Mouse (Mus musculus) hindbrain, postnatal 0 days (tissue): ENCODE results near the gene Dkk3. TPM values are rescaled to one million over a fixed set of nuclear protein-coding genes. Genes with fewer than 3 reads are reported as not detected.

Source experiments
- ATAC-seq: fragments of 200-750 bp; cut with Nextera tagmentation; 2 replicates; pipeline ENCODE4 v1.8.0; 2017; ENCODE audit warnings: mild to moderate bottlenecking, moderate TSS enrichment, moderate library complexity
- DNase-seq: peaks from one replicate; pipeline ENCODE4 v3.0.0-alpha.2; 2015; ENCODE audit warnings: low spot score
- H3K27ac ChIP-seq: fragments of 300-500 bp; sonication (generic); 2 replicates; pipeline ENCODE4 v1.5.1; 2014; ENCODE audit warnings: mild to moderate bottlenecking
- H3K27me3 ChIP-seq: fragments of 300-500 bp; sonication (generic); 2 replicates; pipeline ENCODE4 v1.6.1; 2014; ENCODE audit warnings: low read length, mixed read lengths; ENCODE audit not compliant: insufficient read depth
- H3K36me3 ChIP-seq: fragments of 300-500 bp; sonication (generic); 2 replicates; pipeline ENCODE4 v1.6.1; 2014; ENCODE audit warnings: low read length, mixed read lengths; ENCODE audit not compliant: insufficient read depth
- H3K4me1 ChIP-seq: fragments of 300-500 bp; sonication (generic); 2 replicates; pipeline ENCODE4 v1.6.1; 2014; ENCODE audit warnings: antibody characterized with exemption, low read length, mixed read lengths; ENCODE audit not compliant: insufficient read depth
- H3K4me2 ChIP-seq: fragments of 300-500 bp; sonication (generic); 2 replicates; pipeline ENCODE4 v1.6.1; 2014; ENCODE audit warnings: low read depth, mild to moderate bottlenecking, low read length, moderate library complexity, mixed read lengths
- H3K4me3 ChIP-seq: fragments of 300-500 bp; sonication (generic); 2 replicates; pipeline ENCODE4 v1.5.1; 2014; ENCODE audit warnings: low read length
- H3K9ac ChIP-seq: fragments of 300-500 bp; sonication (generic); replicated peaks from 2 replicates; pipeline ENCODE4 v1.6.1; 2014; ENCODE audit warnings: mild to moderate bottlenecking, low read length, moderate library complexity, mixed read lengths
- H3K9me3 ChIP-seq: fragments of 300-500 bp; sonication (generic); 2 replicates; pipeline ENCODE4 v1.6.1; 2016; ENCODE audit warnings: low read length, mixed read lengths
- CTCF ChIP-seq: IDR thresholded peaks from 2 replicates; pipeline ENCODE4 v1.5.1; 2016; ENCODE audit warnings: antibody characterized with exemption, control low read depth, low read depth
- WGBS: fragments of 180-500 bp; shearing (Covaris S2); extraction: QIAGEN DNeasy Blood & Tissue Kit; methylation state at CpG from one replicate; pipeline ENCODE4 v1.1.7; 2014; 5-methylcytosine and 5-hydroxymethylcytosine counted together
- polyA plus RNA-seq: library from polyadenylated mRNA; unstranded; fragments of >200 nt; fragmentation: Nextera tagmentation; extraction: Ambion mirVana; gene quantifications from 2 replicates; pipeline ENCODE4 v1.2.1, GENCODE M21; 2015
- total RNA-seq: library from RNA; depleted of rRNA; stranded (reverse); fragments of >200 nt; gene quantifications from 2 replicates; pipeline ENCODE4 v1.2.3, GENCODE M21; 2014

The Dkk3 gene
- total and polyA plus RNA-seq, 2 experiments from 2014 or later = 42.0 to 48.2 TPM

DNA sequence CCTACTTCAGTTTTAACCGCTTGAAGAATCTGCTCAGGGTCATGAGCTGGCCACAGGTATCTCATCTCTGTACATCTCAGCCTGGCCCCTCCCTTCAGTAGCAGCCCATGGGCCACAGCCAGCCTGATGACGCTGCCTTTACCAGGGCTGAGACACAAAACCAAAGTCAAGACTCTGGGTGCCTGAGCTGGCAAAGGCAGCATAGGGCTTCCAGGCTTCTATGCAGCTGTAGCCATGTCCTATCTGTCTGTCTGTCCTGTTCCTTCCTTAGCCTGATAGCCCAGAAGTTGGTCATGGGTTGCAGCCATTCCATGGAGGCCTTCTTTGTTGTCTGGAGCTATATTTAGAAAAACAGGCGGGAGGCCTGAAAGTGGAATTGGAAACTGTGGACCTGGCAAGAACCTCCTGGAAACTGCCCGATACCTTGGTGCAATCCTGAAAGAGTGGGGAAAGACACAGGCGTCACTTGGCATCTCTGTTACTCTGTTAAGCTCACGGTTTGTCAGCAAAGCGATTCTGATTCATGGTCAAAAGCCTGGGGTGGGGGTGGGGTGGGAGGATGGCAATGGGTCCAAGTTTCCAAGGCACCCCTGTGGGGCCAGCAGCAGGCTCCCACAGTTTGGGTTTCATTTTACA, 33.1 kb downstream of the Dkk3 start:
- H3K9ac ChIP-seq = no peak overlapping the region
- 78% methylated on average over 7 of the region's 7 CpGs for WGBS
- H3K27me3 ChIP-seq = no peaks in the 10 kb centered on the region
- ATAC-seq = no peak
- H3K4me2 ChIP-seq = no peak overlapping the region
- no peaks in the 10 kb centered on the region for H3K36me3 ChIP-seq
- TF ChIP-seq CTCF = no peak
- H3K4me1 ChIP-seq = peaks cover 6% of the 10 kb centered on the region; the same call in 1 of the 2 replicates
- no peaks in the 10 kb centered on the region for H3K9me3 ChIP-seq
- no peak overlapping the region for H3K4me3 ChIP-seq
- no peak overlapping the region for H3K27ac ChIP-seq
- no peak for DNase-seq

DNA sequence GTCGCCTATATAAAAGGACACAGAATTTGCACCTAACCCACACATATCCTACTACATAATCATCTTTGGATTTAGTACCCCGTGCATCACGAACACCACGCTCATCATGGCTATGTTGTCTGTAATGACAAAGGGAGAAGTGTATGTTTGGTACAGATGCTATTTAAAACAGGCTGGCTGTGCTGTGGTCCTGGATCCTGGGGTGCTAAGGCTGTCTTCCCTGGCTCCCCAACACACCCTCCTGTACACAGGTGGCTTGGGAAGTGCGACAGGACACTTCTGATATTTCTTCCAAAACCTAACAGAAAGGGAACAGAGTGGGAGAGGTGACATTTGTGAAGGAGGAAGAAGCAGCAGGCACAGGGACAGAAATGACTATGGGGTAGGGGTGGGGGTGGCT, 35.2 kb downstream of the Dkk3 start:
- WGBS = 91% methylated on average over 5 of the region's 5 CpGs
- Histone ChIP-seq H3K4me2 (no peak overlapping the region), H3K27me3 (no peaks in the 10 kb centered on the region), H3K4me3 (no peak overlapping the region), H3K9ac (no peak overlapping the region), H3K36me3 (no peaks in the 10 kb centered on the region), H3K4me1 (peaks cover 6% of the 10 kb centered on the region; the same call in 1 of the 2 replicates), H3K27ac (no peak overlapping the region), H3K9me3 (no peaks in the 10 kb centered on the region)
- no peak for ATAC-seq
- TF ChIP-seq CTCF = no peak
- no peak for DNase-seq

DNA sequence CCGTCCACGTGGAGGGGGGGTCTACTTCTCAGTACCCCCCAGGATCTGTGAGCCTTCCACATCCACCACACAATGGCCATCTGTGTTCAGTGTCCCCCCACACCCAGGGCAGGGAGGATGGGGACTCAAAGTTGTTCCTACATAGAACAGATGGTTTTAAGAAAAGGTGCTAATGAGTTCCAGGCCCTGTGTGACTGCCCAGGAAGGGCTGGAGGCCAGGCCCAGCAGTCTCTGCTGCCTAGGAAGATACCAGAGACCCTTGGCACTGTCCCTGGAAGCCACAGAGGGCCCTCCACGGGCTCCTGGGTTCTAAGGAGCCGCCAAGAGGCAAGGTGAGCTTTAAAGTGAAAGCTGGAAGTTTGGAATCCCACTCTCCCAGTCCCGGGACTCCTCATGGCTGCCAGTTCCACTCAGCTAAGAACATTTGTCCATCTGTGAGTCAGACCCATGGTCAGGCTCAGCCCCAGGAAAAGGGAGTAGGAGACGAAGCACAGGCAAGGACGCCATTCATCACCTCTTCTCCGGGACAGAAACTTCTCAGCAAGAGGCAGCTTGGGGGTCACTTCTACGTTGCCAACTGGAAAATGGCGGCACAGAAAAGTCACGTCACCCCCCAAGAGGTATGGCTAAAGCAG, 36.9 kb downstream of the Dkk3 start:
- DNase-seq (no peak), ATAC-seq (no peak)
- Histone ChIP-seq H3K9me3 (no peaks in the 10 kb centered on the region), H3K36me3 (no peaks in the 10 kb centered on the region), H3K9ac (no peak overlapping the region), H3K4me2 (no peak overlapping the region), H3K27ac (no peak overlapping the region), H3K4me1 (peaks cover 6% of the 10 kb centered on the region; the same call in 1 of the 2 replicates), H3K27me3 (no peaks in the 10 kb centered on the region), H3K4me3 (no peak overlapping the region)
- TF ChIP-seq CTCF = no peak
- 74% methylated on average over 11 of the region's 11 CpGs for WGBS

DNA sequence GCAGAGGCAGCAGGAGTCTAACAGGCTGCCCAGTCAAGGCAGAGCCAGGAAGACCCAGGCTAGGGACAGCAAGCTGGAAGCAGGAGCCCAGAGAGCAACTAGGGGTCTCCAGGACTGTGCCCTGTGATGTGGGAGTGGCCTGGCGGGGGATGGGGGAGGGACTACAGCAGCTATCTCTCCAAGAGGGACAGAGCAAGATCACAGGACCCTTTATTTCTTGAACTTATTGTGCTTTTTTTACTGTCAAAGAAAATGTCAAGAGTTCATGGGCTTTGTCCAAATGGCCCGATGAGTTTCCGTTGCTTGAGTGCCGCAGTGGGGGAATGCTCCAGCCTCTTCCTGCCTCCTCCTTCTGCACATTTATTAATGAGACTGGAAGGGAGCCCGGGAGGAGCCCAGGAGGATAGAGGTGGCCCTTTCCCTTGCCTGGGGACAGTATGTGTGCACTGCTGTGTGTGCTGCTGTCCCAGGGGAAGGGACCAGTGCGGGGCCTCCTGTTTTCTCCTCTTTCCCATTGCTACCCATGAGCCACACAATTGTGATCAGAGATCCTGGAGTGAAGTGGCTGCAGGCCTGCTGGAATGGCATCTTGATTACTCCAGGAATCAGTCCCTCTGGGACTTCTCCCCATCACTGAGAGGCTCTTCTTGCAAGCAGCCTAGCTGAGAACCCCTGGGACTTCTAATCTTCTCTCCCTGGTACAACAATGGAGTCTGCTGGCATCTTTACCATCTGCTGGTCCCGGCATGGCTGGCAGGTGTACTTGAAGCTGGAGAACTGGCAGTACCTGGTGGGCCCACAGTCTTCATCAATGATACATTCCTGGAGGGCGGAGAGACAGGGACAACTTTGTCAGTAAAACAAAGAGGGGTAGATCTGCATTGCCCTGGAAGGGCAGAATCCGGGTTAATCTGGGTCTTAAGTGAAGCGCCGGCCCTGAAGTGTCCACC, 37.7 kb downstream of the Dkk3 start:
- WGBS = 64% methylated on average over 11 of the region's 11 CpGs
- peaks cover 6% of the 10 kb centered on the region; the same call in 1 of the 2 replicates for H3K4me1 ChIP-seq
- no peak overlapping the region for H3K9ac ChIP-seq
- TF ChIP-seq CTCF = no peak
- H3K27me3 ChIP-seq = no peaks in the 10 kb centered on the region
- no peak overlapping the region for H3K4me2 ChIP-seq
- no peaks in the 10 kb centered on the region for H3K36me3 ChIP-seq
- no peaks in the 10 kb centered on the region for H3K9me3 ChIP-seq
- ATAC-seq (no peak), DNase-seq (no peak)
- H3K4me3 ChIP-seq = no peak overlapping the region
- no peak overlapping the region for H3K27ac ChIP-seq

DNA sequence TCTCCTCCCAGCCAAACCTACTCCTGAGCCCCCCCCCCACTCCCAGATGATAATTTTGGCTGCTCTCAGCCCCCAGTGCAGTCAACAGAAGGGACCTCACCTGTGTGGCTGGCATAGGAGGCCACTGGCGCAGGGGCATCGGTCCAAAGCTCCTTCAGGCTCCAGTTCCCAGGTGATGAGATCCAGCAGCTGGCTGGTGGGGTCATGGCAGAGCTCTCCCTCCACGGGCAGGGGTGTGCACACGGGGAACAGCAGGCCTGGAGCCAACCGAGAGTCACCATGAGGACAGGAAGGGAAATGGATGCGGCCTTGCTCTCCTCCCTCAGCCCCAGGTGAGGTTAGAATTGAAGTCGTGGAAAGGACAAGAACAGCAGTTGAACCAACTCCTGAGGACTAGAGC, 39.6 kb downstream of the Dkk3 start:
- Histone ChIP-seq H3K4me2 (no peak overlapping the region), H3K9ac (no peak overlapping the region), H3K27ac (no peak overlapping the region), H3K36me3 (no peaks in the 10 kb centered on the region), H3K4me3 (no peak overlapping the region), H3K4me1 (0 out of 2 replicates have a peak, but pooled peaks cover 6% of the 10 kb centered on the region), H3K27me3 (no peaks in the 10 kb centered on the region), H3K9me3 (no peaks in the 10 kb centered on the region)
- no peak for TF ChIP-seq CTCF
- DNase-seq = no peak
- no peak for ATAC-seq
- WGBS = 82% methylated on average over 7 of the region's 7 CpGs

DNA sequence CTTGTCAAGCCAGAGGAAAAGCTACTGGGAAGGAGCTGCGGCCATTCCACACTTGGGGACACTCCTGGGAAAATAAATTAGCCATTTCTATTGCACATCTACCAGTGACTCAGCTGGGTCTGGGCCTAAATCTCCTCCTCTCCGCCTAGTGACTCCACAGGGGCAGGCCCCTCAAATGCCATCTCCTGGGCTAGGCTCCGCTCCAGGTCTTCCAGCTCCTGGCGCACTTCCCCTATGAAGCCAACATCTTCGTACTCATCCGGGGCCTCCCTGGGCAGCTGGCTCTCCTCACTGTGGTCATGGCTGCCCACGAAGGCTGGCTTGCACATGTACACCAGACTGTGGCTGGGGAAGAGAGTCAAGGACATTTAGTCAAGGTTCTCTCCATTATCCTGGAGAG, 40.8 kb downstream of the Dkk3 start:
- DNase-seq (no peak), ATAC-seq (no peak)
- no peak for TF ChIP-seq CTCF
- Histone ChIP-seq H3K36me3 (no peaks in the 10 kb centered on the region), H3K4me1 (0 out of 2 replicates have a peak, but pooled peaks cover 6% of the 10 kb centered on the region), H3K4me2 (no peak overlapping the region), H3K27ac (no peak overlapping the region), H3K9me3 (no peaks in the 10 kb centered on the region), H3K4me3 (no peak overlapping the region), H3K9ac (no peak overlapping the region), H3K27me3 (no peaks in the 10 kb centered on the region)
- 65% methylated on average over 7 of the region's 7 CpGs for WGBS
